Mouse (Mus musculus) midbrain, postnatal 0 days (tissue): Measurements from ENCODE around the gene Clhc1. TPM values are rescaled to one million over a fixed set of nuclear protein-coding genes. Genes with fewer than 3 reads are reported as not detected.

Source experiments
- ATAC-seq: fragments of 200-750 bp; cut with Nextera tagmentation; 2 replicates; pipeline ENCODE4 v1.8.0; 2017; ENCODE audit warnings: moderate number of reproducible peaks, mild to moderate bottlenecking, moderate TSS enrichment, moderate library complexity; ENCODE audit not compliant: low FRiP score
- DNase-seq: peaks from one replicate; pipeline ENCODE4 v3.0.0-alpha.2; 2015; ENCODE audit warnings: low spot score
- H3K27ac ChIP-seq: fragments of 300-500 bp; sonication (generic); 2 replicates; pipeline ENCODE4 v1.5.1; 2014; ENCODE audit warnings: low read depth, mild to moderate bottlenecking, low read length, mixed read lengths
- H3K27me3 ChIP-seq: fragments of 300-500 bp; sonication (generic); 2 replicates; pipeline ENCODE4 v1.6.1; 2014; ENCODE audit warnings: low read length, control low read depth, mixed read lengths; ENCODE audit not compliant: insufficient read depth
- H3K36me3 ChIP-seq: fragments of 300-500 bp; sonication (generic); 2 replicates; pipeline ENCODE4 v1.6.1; 2014; ENCODE audit warnings: low read length, control low read depth, mixed read lengths; ENCODE audit not compliant: insufficient read depth
- H3K4me1 ChIP-seq: fragments of 300-500 bp; sonication (generic); 2 replicates; pipeline ENCODE4 v1.6.1; 2014; ENCODE audit warnings: mild to moderate bottlenecking, control low read depth, antibody characterized with exemption, low read length, mixed read lengths; ENCODE audit not compliant: insufficient read depth
- H3K4me2 ChIP-seq: fragments of 300-500 bp; sonication (generic); 2 replicates; pipeline ENCODE4 v1.6.1; 2014; ENCODE audit warnings: low read depth, mild to moderate bottlenecking, low read length, mixed read lengths; ENCODE audit not compliant: poor library complexity, severe bottlenecking
- H3K4me3 ChIP-seq: fragments of 300-500 bp; sonication (generic); 2 replicates; pipeline ENCODE4 v1.5.1; 2014; ENCODE audit warnings: low read depth, mild to moderate bottlenecking, low read length, moderate library complexity
- H3K9ac ChIP-seq: fragments of 300-500 bp; sonication (generic); replicated peaks from 2 replicates; pipeline ENCODE4 v1.6.1; 2014; ENCODE audit warnings: mild to moderate bottlenecking, low read length, moderate library complexity, mixed read lengths; ENCODE audit not compliant: poor library complexity, severe bottlenecking
- H3K9me3 ChIP-seq: fragments of 300-500 bp; sonication (generic); 2 replicates; pipeline ENCODE4 v1.6.1; 2016; ENCODE audit warnings: low read length, control low read depth
- CTCF ChIP-seq: IDR thresholded peaks from 2 replicates; pipeline ENCODE4 v1.5.1; 2016; ENCODE audit warnings: antibody characterized with exemption, mild to moderate bottlenecking
- WGBS: fragments of 180-500 bp; shearing (Covaris S2); extraction: QIAGEN DNeasy Blood & Tissue Kit; methylation state at CpG from one replicate; pipeline ENCODE4 v1.1.7; 2014; 5-methylcytosine and 5-hydroxymethylcytosine counted together
- polyA plus RNA-seq: library from polyadenylated mRNA; unstranded; fragments of >200 nt; fragmentation: Nextera tagmentation; extraction: Ambion mirVana; gene quantifications from 2 replicates; pipeline ENCODE4 v1.2.1, GENCODE M21; 2015
- total RNA-seq: library from RNA; depleted of rRNA; stranded (reverse); fragments of >200 nt; gene quantifications from 2 replicates; pipeline ENCODE4 v1.2.3, GENCODE M21; 2014; rRNA removed

Gene Clhc1
- total and polyA plus RNA-seq, 2 experiments from 2014 or later, result 1.2 TPM; not detected in 1

- H3K4me2 ChIP-seq, result no peak overlapping the region
- no peak overlapping the region for H3K4me3 ChIP-seq
- WGBS, result 86% methylated on average over 6 of the region's 6 CpGs
- TF ChIP-seq CTCF, result no peak
- no peak overlapping the region for H3K9ac ChIP-seq
- no peak overlapping the region for H3K27ac ChIP-seq
- H3K36me3 ChIP-seq, result no peaks in the 10 kb centered on the region
- no peaks in the 10 kb centered on the region for H3K27me3 ChIP-seq
- no peaks in the 10 kb centered on the region for H3K9me3 ChIP-seq
- no peak for ATAC-seq
- DNase-seq, result no peak
- H3K4me1 ChIP-seq, result no peaks in the 10 kb centered on the region
Observed at GRCm38 (mm10) chr11:29614217-29614924, 66.6 kb downstream of the Clhc1 start.

GRCm38 (mm10) chr11:29622030-29622790 lies 74.5 kb downstream of the Clhc1 start:
- no peaks in the 10 kb centered on the region for H3K27me3 ChIP-seq
- no peak overlapping the region for H3K27ac ChIP-seq
- H3K4me1 ChIP-seq, result no peaks in the 10 kb centered on the region
- H3K36me3 ChIP-seq, result no peaks in the 10 kb centered on the region
- 73% methylated on average over 5 of the region's 5 CpGs for WGBS
- TF ChIP-seq CTCF, result no peak
- no peak overlapping the region for H3K4me2 ChIP-seq
- H3K9me3 ChIP-seq, result no peaks in the 10 kb centered on the region
- DNase-seq, result peak; percentile 13
- ATAC-seq, result no peak
- H3K9ac ChIP-seq, result no peak overlapping the region
- no peak overlapping the region for H3K4me3 ChIP-seq

GRCm38 (mm10) chr11:29623327-29623726 lies 75.6 kb downstream of the Clhc1 start:
- Histone ChIP-seq H3K27ac (no peak overlapping the region), H3K9ac (no peak overlapping the region), H3K4me1 (no peaks in the 10 kb centered on the region), H3K4me2 (no peak overlapping the region), H3K27me3 (no peaks in the 10 kb centered on the region), H3K36me3 (no peaks in the 10 kb centered on the region), H3K9me3 (no peaks in the 10 kb centered on the region), H3K4me3 (no peak overlapping the region)
- ATAC-seq, result no peak
- DNase-seq, result no peak
- TF ChIP-seq CTCF, result no peak
- WGBS, result 77% methylated on average over 3 of the region's 3 CpGs

- no peak for ATAC-seq
- no peak for TF ChIP-seq CTCF
- WGBS, result 78% methylated on average over 5 of the region's 5 CpGs
- DNase-seq, result no peak
- H3K36me3 ChIP-seq, result no peaks in the 10 kb centered on the region
- no peaks in the 10 kb centered on the region for H3K27me3 ChIP-seq
- H3K9ac ChIP-seq, result no peak overlapping the region
- no peak overlapping the region for H3K4me3 ChIP-seq
- no peaks in the 10 kb centered on the region for H3K9me3 ChIP-seq
- H3K4me1 ChIP-seq, result no peaks in the 10 kb centered on the region
- no peak overlapping the region for H3K4me2 ChIP-seq
- H3K27ac ChIP-seq, result no peak overlapping the region
Observed at GRCm38 (mm10) chr11:29626541-29626940, 78.8 kb downstream of the Clhc1 start.

GRCm38 (mm10) chr11:29627706-29628105 lies 80.0 kb downstream of the Clhc1 start:
- no peak for TF ChIP-seq CTCF
- no peak overlapping the region for H3K9ac ChIP-seq
- no peaks in the 10 kb centered on the region for H3K36me3 ChIP-seq
- no peak overlapping the region for H3K4me2 ChIP-seq
- no peak overlapping the region for H3K27ac ChIP-seq
- no peaks in the 10 kb centered on the region for H3K4me1 ChIP-seq
- no peak for ATAC-seq
- WGBS, result 96% methylated on average over 3 of the region's 3 CpGs
- no peak for DNase-seq
- no peaks in the 10 kb centered on the region for H3K27me3 ChIP-seq
- H3K4me3 ChIP-seq, result no peak overlapping the region
- H3K9me3 ChIP-seq, result no peaks in the 10 kb centered on the region

Other genes starting within 250 kb of the Clhc1 start
- gene Ccdc88a, start 174.3 kb upstream of the Clhc1 start, total RNA-seq, result 74.5 and 91.3 TPM in 2 replicates
- 72.8 and 89.2 TPM in 2 replicates for gene Ccdc88a, start 174.3 kb upstream of the Clhc1 start, polyA plus RNA-seq
- gene Prorsd1, start 32.9 kb upstream of the Clhc1 start, total RNA-seq, result 1.2 and 3.2 TPM in 2 replicates
- 7.8 and 8.9 TPM in 2 replicates for gene Prorsd1, start 32.9 kb upstream of the Clhc1 start, polyA plus RNA-seq
- gene Mtif2, start 21.5 kb upstream of the Clhc1 start, total RNA-seq, result 19.7 and 34.3 TPM in 2 replicates
- 30.5 and 35.9 TPM in 2 replicates for gene Mtif2, start 21.5 kb upstream of the Clhc1 start, polyA plus RNA-seq
- gene Rps27a, start 159 bp downstream of the Clhc1 start, total RNA-seq, result 314 and 575 TPM in 2 replicates
- gene Rps27a, start 159 bp downstream of the Clhc1 start, polyA plus RNA-seq, result 518 and 553 TPM in 2 replicates
- 322 and 368 TPM in 2 replicates for gene Rtn4, start 145.0 kb downstream of the Clhc1 start, total RNA-seq
- gene Rtn4, start 145.0 kb downstream of the Clhc1 start, polyA plus RNA-seq, result 144 and 153 TPM in 2 replicates